Mouse (Mus musculus): ENCODE measurements at regions not wholly inside any gene's neighbourhood (a gene's known extent, or its start where the extent isn't known, plus 50 kb on each side); places are given as distances from the start of the nearest gene placed in this dataset.

DNA sequence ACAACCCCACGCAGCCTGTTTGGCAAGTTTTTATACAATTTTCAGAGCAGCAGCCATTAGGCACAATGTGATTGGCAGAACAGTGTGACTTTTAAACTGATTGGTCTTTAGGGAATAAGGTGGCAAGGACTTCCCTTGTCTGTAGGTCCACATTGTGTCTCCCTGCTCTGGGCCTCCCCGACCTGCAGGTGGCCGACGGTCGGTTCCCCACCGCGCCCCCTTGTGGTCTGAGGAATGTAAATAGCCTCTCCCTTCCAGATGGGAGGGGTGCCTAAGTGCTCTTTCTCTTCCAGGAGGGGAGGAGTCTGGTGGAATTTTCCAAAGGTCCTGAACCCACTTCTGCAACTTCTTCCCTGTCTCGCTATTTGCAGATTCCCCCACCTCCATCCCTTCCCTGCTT is 52.5 kb upstream of the Prr5 start:
- DNase-seq (ENCODE audit: low spot score in 2 of 2) = peak; percentile 38 to 45

DNA sequence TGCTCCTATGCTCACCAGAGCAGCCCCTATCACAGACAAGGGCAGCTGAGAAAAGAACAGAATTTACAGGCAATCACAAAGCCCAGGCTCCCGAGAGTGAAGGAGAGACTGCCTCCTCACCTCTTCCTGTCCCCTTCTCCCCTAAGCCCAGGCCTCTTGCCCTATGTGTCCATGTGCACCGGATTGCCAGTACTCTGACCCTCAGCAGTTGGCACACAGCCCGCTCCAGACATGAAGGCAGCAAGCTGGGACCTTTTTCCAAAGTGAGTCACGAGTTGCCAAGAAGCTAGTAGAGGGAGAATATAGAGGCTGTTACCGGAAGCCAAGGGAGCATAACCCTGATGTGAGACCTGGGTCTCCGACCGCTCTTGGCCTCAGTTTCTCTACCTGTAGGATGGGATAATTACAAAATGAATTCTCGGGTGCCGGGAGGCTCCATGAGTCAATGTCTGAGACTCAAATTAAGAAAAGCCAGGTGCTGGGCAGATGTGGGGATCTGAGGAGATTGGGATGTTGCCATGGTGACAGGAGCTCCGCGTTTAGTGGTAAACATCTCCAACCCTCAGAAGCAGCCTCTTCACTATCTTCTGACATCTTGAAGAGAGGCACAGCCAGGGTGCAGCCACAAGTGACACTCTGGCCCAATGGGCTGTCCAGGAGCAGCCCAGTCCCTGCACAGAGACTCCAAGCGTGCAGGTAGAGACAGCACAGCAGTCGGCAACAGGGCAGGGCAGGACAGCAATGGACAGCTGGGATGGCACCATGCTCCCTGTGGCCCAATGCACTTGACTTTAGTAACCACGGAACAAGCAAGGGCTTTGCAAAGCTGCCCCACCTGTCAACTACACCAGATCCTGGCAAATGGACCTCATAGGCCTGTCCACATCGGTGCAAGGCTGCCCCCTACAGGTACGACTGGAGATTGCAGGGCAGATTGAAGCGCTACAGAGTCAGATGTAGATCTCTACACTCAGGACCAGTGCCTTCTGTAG is 55.6 kb upstream of the Prr5 start:
- DNase-seq (ENCODE audit: low spot score in 2 of 2) = peak; percentile 80 to 84

DNA sequence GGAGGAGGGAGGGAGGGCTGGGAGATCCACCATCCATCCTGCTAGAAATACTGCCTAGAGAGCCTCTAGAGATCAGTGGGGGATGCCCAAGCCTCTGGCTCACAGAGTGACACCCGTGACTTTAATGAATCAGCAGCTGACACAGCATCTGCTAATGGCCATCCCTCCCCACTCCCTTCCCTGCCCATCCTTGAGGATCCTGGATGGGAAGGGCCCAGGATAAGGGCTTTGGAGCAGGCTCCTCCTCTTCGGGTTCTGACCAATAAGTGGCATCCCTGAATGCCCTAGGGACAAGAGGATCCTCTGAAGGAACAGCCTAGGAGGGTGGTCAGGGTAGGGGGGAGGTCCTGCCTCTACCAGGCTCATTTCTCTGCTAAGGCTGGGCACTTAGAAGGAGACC is 55.3 kb upstream of the Rtl6 start:
- DNase-seq (ENCODE audit: low spot score in 2 of 2) = no peak

DNA sequence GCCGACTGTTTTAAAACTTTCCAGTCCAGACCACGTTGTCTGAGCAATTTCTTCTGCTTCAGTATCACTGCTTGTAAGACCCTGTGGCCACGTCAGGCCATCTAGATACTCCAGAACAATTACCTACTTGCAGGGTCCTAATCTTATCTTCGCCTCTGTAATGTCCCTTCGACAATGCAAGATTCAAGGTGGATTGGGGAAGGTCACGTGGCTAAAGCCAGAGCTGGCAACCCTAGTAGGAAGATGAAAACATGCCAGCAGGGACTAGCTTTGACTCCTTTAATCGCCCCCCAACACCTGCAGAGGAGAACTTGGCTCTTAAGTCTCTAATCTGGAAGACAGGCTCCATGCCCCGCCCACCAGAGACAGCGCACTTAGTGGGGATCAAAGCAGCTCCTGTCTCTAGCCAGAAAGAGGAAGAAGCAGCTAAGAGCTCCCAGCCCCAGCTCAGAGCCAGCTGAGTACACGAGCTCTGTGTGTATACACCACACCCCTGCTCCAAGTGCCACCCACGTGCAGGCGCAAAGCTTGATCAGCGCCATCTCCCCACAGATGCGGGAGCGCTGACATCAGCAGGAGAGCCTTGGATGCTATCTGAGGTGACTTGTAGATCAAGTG is 52.3 kb upstream of the Rtl6 start:
- DNase-seq (ENCODE audit: low spot score in 2 of 2) = no peak

DNA sequence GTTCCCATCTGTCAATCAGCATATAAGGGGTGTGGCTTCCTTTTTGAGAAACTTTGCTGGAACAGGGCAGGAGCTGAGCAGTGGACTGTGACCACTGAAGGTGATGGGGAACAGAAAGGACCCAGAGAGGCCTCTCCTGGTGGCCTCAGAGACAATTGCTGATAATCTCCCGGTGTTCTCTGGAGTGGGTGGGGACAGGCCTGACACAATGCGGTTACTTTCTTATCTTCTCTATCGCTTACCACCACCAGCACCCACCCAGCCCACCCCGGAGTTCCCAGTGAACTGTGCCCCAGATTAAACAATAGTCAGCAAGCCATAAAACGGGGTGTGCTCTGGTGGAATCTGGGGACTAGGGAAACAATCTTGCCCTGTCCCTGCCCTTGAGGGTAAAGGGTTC is 51.4 kb upstream of the Rtl6 start:
- DNase-seq (ENCODE audit: low spot score in 2 of 2) = no peak

All from gastrocnemius, adult 8-10 months (tissue).